Mouse (Mus musculus) brain, embryonic 14.5 days (tissue): ENCODE data around the gene Dnah17. TPM values are rescaled to one million over a fixed set of nuclear protein-coding genes. Genes with fewer than 3 reads are reported as not detected.
A peak's percentile ranks its signal among the peaks of the same experiment; 100 is the strongest.

Experiments used
- DNase-seq: peaks from one replicate; pipeline ENCODE4 v3.0.0-alpha.2; 2011; ENCODE audit warnings: low read depth
- CTCF ChIP-seq: fragments of 200-500 bp; IDR thresholded peaks from 2 replicates; pipeline ENCODE4 v1.5.1; 2012; ENCODE audit warnings: inconsistent platforms, mild to moderate bottlenecking, moderate library complexity, borderline replicate concordance; ENCODE audit not compliant: insufficient read depth, insufficient read length; ENCODE audit errors: extremely low read depth
- POLR2A ChIP-seq: fragments of 200-500 bp; IDR thresholded peaks from 2 replicates; pipeline ENCODE4 v1.6.1; 2012; ENCODE audit warnings: mild to moderate bottlenecking, inconsistent platforms, borderline replicate concordance; ENCODE audit not compliant: poor library complexity, insufficient read depth, insufficient read length, severe bottlenecking; ENCODE audit errors: extremely low read depth
- polyA plus RNA-seq: library from polyadenylated mRNA; depleted of rRNA; stranded (reverse); fragments of >200 nt; gene quantifications from 2 replicates; pipeline ENCODE4 v1.2.3, GENCODE M21; 2012

Gene Dnah17
- polyA plus RNA-seq, 1 experiment = 0.19 TPM

DNA sequence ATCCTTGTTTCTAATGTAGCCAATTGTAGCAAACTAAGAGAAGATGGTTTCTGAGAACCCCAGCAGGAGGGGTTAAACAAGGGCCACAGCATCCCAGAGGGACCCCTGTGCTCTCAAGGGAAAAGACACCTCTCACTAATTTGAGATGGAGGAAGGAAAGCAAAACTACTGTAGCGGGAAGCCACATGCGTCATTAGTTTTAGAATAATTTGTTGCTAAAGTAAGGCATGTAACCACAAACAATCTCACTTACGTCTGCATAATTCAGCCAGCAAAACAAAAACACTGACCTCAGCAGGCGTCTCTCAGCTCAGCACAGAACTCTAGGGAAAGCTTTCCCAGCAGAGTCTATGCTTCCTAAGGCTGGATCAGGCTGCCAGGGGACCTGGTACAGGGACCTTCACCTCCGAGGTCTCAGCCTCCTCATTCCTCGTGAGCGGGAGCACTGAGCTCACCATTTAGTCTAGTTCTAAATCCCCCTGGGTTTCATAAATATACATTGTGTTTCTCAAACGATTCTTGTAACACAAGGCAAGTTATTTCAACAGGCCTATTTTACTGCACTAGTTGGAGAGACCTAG lies 26.1 kb upstream of the Dnah17 start:
- TF ChIP-seq CTCF (no peak), POLR2A (no peak)
- DNase-seq = no peak

GRCm38 (mm10) chr11:118152964-118153363 lies 22.5 kb upstream of the Dnah17 start:
- no peak for DNase-seq
- TF ChIP-seq POLR2A (no peak), CTCF (no peak)

DNA sequence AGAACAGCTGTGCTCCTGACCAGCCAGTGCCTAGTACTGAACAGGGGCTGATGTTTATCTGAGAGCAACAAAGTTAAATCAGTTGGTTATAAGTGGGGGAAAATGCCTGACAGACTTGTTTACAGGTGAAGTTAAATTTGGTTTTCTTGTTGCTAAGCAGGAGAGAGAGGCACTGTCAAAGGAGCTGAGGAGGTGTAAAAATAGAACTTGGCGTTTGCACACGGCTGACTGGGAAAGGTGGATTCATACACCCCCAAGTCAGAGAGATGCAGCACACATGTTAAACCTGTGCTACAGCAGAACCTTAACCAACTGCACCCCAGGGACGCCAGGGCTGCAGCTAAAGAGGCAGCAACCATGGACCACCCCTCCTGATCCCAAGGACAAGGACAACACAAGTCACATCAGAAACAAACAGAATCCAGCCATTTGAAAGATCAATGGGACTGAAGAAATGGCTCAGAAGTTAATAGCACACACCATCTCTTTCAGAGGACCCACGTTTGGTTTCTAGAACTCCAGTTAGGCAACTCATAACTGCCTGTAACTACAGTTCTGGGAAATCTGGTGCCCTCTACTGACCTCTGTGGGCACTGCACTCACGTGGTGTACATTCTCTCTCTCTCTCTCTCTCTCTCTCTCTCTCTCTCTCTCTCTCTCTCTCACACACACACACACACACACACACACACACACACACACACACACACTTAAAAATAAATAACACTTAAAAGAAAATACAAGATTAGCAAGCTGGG lies 21.2 kb upstream of the Dnah17 start:
- TF ChIP-seq POLR2A = no peak
- TF ChIP-seq CTCF = no peak
- no peak for DNase-seq

DNA sequence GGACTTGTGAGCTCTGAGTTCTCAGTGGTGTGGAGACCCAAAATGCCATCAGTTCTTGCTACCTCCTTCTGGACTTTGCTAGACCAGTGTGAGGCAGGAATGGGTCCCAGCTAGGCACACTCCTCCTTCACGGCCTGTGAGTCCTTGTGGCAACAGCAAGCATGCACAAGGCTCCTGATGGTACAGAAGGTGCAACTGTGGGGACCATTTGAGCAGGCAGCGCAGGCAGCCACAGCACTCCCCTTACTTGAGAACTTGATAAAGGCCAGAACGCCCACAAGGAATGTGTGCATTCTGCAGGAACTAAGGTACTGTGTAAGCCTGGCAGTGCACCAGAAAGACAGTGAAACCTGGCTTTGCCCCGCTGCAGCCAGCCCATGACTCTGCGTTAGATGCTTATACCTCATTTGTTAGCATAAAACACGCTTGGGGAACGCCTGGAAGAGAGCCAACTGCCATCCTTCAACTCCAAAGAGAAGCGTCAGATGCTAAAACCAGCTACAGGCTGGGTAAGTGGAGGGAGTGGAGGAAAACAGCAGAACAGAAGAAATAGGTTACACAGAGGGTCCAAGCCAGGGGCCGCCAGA lies 19.8 kb upstream of the Dnah17 start:
- TF ChIP-seq POLR2A (no peak), CTCF (no peak)
- peak; percentile 83 for DNase-seq

DNA sequence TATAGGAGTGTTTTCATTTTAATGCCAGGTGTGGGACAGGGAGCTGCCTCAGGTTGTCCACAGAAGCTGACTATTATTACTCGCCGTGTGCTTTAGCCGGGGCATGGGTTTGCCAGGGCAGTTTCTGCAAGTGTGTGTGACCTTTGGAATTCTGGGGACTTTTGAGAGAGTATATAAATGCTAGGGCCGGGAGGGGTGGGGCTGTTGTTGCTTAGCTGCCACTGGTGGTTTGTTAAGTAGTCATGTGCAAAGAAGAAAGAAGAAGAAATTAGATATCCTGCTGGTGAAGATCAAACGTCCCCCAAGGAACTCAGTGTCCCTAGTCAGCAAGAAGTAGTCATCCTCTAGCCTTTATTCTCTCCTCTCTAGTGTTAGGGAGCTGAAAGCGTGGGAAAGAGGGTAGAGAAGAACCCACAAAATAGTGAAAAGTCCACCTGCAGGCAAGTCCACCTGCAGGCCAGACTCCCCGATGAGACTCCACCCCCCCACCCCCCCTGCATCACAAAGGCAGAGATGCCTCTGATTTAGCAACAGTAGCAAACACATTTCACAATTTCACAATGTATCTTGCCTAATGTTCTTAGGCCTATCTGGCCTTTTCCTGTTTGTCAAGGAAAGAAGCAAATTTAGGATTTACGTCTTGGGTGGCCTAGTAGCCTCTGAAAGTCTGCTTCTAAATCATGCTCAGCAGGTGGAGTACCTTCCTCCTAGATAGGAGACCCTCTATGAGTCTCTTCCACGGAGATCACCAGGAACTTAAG lies 17.6 kb upstream of the Dnah17 start:
- DNase-seq = no peak
- TF ChIP-seq CTCF = no peak
- TF ChIP-seq POLR2A = no peak

DNA sequence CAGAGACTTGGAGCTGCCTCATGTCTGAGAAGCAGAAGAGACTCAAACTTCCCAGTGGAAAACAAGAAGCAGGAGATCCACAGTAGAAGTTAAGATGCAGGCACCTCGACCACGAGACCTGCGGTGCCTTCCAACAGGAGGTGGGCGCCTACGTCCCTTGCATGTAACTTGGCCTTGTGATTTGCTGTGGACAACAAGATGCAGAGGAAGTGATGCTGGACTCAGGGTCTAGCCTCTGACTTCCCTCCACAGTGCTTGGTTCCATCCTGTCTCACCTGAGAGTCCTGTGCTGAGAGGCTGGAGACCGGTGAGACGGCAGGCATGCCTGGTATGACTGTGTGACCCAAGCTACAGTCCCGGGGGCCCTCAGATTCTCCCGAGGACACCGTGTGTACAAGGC lies 16.0 kb upstream of the Dnah17 start:
- DNase-seq = no peak
- TF ChIP-seq POLR2A (no peak), CTCF (no peak)

GRCm38 (mm10) chr11:118145771-118146351 lies 15.4 kb upstream of the Dnah17 start:
- TF ChIP-seq CTCF = no peak
- TF ChIP-seq POLR2A = no peak
- no peak for DNase-seq

DNA sequence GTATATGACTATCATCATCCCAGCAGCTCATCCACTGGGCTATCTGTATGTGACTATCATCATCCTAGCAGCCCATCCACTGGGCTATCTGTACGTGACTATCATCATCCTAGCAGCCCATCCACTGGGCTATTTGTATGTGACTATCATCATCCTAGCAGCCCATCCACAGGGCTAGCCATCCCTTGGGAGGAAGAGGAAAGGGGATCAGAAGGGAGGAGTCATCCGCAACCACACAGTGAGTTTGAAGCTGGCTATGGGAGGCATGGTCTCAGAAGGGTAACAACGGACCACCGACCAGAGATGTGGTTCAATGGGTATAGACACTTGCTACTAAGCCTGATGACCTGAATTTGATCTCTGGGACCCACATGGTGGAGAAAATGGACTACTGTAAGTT lies 14.7 kb upstream of the Dnah17 start:
- DNase-seq = no peak
- TF ChIP-seq POLR2A (no peak), CTCF (no peak)

GRCm38 (mm10) chr11:118143731-118144130 lies 13.3 kb upstream of the Dnah17 start:
- TF ChIP-seq POLR2A (no peak), CTCF (no peak)

DNA sequence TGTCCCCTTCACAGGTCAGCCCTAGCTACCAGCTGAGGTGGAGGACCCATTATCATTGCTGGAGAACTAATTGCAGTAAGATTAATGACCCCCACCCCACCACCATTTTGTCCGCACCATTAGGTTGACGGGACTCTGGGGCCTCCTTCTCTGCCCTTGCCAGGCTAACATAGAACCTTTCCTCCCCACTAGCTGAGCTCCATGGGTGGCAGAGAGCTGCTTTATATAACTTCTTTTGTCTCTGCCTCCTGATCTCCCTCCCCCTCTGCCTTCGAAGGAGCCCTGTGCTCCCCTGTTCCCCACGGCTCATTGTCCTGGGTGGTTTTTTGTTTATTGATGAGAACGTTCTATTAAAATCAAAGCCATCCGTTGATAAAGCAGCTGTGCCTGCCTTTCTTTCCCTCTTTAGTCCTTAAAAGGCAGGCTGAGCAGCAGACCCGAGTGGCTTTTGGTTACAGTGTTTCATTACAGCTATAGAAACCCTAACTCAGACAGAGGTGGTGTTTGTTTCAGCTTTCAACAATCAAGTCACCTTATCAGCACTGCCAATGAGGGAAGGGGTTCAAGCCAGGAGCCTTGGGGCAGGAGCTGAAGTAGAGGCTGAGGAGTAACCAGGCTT lies 12.2 kb upstream of the Dnah17 start:
- DNase-seq = peak; percentile 36
- TF ChIP-seq POLR2A (no peak), CTCF (no peak)

More at GRCm38 (mm10) chr11:118143731-118144130, 13.3 kb upstream of the Dnah17 start:
- no peak for DNase-seq
